Mouse (Mus musculus) liver, adult 2 months (tissue): ENCODE data around the gene Anapc11.

Source experiments
- CTCF ChIP-seq: fragments of 200-500 bp; IDR thresholded peaks from 2 replicates; pipeline ENCODE4 v1.5.1; 2011; ENCODE audit warnings: low read depth, low read length, control low read depth
- POLR2A ChIP-seq: fragments of 200-500 bp; IDR thresholded peaks from 2 replicates; pipeline ENCODE4 v1.6.1; 2011; ENCODE audit warnings: low read length, control low read depth; ENCODE audit not compliant: insufficient read depth; ENCODE audit errors: extremely low read depth

DNA sequence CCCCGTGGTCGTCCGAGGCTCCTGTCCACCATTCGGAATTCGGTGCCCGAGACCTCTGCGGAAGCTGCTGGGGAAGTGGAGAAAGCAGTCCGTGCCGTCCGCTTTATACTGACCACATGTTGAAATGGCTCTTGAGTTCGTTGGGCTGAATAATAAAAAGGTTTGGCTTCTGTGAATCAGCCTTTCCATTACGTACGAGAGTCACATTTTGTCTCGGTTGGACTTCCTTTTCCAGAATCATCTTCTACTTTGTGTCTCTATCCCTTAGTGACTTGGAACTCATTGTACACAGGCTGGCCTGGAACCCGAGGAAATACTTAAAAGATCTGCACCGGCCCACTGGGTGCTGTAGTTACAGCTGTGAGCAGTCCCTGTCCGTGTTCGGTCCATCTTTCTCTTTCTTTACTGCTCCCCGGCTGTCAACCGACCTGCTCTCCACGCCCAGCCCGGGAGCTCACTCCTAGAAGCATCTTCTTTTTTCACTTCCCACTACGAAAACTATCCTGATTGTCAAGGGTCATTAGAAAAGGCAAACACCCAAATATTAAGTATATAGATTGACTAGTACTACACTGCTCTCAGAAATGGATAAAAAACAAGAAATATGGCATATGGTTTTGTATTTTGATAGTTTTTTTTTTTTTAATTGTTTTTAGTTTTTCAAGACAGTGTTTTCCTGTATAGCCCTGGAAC is 24.5 kb upstream of the Anapc11 start:
- TF ChIP-seq CTCF: no peak
- no peak for TF ChIP-seq POLR2A
